Mouse (Mus musculus) 3134 (cell line): ENCODE measurements around the gene Hist3h2a.

ENCODE experiments used
- DNase-seq: peaks from one replicate; pipeline ENCODE4 v3.0.0-alpha.2; 2011; ENCODE audit warnings: low spot score; ENCODE audit not compliant: insufficient read length; ENCODE audit errors: extremely low read depth

Gene Hist3h2a

DNA sequence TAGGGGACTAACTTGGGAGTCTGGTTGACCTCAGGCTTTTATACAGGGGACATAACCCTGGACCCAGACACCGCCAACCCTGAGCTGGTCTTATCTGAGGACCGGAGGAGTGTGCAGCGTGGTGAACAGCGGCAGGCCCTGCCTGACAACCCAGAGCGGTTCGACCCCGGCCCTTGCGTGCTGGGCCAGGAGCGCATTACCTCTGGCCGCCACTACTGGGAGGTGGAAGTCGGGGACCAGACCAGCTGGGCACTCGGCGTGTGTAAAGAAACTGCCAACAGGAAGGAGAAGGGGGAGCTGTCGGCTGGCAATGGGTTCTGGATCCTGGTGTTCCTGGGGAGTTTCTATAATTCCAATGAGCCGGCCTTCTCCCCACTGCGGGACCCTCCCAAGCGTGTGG, 35.7 kb downstream of the Hist3h2a start:
- no peak for DNase-seq

DNA sequence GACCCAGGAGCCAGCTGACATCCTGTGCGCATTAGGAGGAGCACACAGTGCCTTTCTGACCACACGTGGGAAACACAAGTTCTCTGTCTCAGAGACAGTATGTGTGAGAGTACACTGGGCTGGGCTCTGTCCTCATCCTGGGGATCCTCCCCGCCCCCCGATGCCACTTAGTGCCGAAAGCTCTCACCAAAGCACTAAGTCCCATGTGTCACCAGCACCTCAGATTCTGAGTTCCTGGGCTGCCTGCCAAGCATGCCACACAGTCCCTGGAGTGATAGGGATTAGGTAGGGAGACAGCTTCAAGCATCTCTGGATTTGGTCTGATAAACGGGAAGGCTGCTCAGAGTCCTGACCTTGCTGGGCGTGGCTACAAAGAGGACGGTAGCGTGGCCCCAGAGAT, 36.3 kb downstream of the Hist3h2a start:
- DNase-seq, result no peak

DNA sequence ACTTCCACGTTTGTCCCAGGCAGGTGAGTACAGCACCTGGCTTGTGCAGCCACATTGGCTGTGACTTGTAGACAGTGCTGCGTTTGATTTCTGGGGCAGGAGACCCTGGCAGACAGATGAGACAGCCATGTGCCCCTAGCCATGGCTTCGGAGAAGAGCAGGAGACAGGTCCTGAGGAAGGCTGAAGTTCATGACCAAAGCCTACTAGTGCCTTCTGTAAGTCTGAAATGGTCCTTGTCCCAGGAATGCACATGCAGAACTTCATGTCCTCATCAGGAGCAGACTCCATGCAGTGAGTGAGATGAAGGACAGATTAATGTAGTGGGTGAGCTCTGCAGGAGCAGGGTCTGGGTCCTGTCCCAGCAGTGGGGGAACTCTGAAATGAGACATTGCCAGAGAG, 37.4 kb downstream of the Hist3h2a start:
- no peak for DNase-seq

DNA sequence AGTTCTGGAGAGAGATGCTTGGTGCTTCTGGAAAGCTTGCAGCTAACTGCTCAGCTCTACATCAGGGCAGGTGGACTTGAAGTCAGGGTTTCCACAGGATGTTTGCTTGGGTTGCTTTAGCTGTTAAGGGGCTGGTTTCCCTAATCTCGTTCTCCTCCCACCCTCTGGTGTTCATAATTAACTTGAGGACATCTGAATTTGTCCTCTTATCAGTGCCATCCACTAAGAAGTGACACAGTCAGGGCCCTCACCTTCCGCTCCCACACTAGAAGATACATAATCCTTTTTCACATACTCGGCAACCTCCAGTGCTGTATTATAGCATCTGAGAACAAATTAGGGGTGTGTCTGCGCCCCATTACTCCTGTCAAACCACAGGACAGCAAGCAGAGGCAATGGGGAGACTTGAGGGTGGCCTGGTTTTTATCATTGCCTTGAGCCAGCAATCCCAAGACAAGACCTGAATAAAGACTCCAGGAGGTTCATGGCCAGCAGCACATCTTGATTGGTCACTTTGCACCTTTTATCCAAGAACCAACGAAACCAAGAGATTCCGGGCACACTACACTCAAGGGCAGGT, 38.7 kb downstream of the Hist3h2a start:
- DNase-seq, result no peak

DNA sequence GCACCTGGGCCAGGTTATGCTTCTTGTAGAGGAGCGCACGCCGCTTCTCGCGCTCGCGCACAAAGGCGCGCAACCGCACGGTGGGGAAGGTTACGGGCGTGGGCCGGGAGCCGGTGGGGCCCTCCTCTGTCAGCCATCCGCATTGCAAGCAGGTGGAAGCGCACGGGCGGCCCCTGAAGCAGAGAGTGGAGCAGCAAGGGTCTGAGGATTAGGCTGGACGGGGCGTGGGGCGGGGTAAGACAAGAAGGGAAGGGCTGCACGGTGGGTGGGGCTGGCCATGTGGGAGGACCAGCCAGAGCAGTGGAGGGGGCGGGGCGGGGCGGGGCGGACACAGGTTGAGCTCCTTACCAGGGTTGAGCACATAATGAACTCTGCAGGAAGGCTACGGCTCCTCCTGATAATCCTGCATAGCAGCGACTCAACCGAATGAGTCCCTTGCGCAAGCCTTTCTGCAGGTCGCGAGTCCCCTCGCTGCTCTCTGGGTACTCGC, 39.9 kb downstream of the Hist3h2a start:
- no peak for DNase-seq

DNA sequence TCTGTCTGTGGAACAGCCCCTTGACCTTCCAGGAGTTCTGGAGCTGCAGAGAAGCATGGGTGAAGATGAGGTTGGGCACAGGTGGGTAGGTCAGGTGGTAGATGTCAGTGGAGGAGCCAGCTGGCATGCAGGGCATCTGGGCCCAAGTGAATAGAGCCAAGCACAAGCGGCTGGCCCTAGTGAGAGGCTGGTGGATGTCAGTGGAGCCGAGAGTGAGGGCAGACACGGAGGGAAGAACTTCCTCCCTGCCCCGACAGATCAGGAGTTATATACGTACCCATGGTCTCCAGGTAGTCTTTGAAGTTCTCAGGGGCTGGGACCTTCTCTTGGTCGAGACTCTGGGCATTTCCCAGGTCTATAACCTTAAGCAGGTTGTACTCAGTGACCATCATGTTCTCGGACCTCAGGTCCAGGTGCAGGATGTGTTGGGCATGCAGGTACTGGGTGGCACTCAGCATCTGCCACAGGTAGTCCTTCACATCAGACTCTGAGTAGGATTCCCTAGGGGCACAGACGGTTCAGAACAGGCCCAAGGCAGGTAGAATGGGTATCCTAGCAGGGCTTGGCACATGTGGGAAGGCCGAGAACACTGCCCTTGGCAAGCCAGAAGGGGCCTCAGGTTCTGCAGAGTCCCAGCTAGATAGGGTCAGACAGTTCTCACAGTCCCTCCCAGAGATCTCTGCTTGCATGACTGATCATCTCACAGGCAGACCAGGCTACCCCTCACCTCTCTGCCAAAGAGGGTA, 40.7 kb downstream of the Hist3h2a start:
- no peak for DNase-seq

DNA sequence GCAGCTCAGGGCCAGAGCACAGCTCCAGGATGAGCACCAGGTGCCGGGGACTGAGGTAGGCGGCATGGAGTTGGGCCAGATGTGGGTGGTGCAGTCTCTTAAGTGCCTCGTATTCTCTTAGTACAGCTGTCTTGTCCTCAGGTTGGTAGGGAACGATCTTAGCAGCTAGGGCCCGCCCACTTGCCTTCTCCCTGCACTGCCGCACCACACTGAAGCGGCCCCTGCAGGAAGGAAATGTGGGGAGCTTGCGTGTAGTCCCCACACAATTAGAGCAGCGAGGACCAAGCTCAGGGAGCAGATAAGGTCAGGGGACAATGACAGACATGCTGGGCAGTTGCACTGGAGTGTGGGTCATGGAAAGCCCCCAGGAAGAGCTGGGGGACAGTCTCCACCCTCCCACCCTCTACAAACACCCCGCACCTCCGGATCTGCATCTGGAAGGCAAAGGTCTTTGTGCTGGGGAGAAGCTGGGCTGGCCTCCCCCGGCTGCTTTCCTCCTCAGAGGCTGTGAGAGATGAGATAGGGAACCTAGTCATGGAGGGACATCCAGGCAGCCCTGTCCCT, 41.4 kb downstream of the Hist3h2a start:
- no peak for DNase-seq

DNA sequence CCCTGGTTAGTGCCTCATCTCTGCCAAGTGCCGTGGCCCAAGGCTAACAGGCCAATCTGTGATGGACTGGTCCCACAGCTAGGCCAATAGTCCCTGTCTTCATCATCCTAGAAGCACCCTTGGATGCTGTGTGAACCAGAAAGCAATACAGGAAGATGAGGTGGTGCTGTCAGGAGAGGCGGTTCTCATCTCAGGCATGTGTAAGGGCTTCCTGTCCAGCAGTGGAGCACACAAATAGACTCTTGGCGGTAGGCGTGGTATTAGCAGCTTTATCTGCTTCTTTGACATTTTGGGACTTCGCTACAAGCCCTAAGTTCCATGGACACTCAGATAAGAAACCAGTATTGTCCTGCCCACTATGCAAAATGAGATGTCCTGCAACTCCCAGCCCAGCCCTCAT, 43.1 kb downstream of the Hist3h2a start:
- no peak for DNase-seq

DNA sequence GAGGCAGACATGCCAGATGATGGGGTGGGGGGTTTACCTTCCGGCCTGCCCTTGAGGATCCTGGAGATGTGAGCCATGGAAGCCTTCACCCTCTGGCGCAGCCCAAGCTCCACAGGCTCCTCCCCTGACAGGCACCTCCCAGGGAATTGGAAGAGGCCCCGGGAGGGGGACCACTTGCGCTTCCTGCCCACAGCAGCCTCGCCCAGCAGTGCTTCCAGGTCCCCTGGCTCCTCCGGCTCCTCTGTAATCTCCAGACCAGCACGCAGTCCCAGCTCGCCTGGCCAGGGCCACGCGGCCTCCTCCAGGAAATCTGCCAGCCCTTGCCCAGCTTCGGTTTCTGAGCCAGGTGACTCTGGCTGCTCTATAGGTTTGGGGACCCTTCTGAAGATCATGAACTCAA, 44.7 kb downstream of the Hist3h2a start:
- no peak for DNase-seq

DNA sequence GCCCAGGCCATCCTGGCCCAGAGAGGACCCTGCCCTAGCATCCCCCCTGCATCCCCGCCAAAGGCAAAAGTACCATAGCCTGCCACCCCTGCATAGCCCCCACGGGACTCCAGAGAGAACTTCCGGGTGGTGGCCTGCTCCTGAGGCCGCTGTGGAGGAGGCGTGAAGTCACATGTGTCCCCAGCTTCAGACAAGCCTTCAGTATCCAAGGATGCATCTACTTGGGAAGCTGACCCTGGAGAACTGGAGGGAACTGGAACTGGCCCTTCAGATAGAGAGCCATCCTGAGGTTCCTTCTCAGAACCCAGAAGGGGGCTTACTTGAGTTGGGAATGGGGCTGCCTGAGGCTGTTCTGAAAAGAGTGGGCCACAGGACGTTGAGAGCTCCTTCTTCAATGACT, 45.3 kb downstream of the Hist3h2a start:
- DNase-seq, result no peak

DNA sequence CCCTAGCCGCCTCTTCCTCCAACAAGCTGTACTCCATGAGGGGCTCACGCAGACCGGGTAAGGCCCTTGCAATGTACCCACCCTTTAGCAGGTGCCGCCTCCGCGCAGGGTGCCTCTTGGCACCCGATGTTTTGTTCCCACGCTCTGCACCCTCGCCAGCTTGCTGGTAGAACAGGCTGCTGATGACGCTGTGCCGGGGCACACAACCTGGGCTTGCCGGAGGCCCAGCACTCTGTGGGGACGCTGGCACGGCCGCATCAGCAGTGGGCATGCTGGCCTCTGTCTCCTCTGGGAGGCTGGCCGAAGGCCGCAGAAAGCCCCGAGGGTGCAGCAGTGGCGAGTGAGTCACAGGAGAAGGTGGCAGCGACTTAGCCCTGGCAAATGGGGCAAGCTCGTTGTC, 46.1 kb downstream of the Hist3h2a start:
- DNase-seq, result peak; percentile 91

DNA sequence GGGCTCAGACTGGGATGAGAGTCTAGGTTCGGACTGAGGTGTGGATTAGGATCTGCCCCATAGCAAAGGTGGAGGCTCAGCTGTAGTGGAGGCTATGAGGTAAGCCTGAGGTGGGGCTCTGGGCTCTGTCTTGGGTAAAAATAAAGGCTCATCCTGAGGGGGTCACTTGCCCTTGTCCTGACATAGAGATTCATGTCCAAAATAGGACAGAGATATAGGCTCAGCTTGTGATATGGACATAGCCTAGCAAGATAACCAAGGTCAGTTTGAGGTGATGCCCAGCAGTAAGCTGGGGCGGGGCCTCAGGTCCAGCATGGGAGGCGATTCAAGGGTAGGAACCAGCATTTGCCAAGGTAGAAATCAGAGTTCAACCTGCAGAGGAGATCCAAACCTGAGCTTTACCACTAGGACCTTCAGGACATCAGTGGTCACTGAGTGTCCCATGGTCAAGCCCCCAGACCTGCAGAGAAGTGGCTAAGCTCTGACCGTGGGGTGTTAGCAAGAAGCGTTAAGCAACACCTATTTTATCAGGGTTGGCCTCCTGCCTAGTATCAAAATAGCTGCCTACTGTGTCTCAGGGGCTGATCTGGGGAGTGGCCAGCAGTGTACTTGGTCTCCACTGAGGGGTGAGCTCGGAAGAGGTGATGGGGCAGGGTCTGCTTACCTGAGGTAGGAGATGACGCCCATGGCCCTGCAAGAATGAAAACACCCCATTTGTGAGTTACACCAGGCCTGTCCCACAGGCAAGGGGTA, 48.0 kb downstream of the Hist3h2a start:
- DNase-seq, result no peak
